Mouse (Mus musculus): Measurements from ENCODE around the gene Cks2.
"Not testable (repeated sequence)": the region's sequence is repeated elsewhere in the genome, so short reads cannot be mapped to it uniquely, and the experiment has no call there.

Gene Cks2

GRCm38 (mm10) chr13:51638958-51639357, 6.1 kb upstream of the Cks2 start:
- DNase-seq (ENCODE audit: low spot score in 2 of 2), result no peak

- DNase-seq (ENCODE audit: low spot score in 2 of 2), result no peak
Measured at GRCm38 (mm10) chr13:51641424-51641823, 3.6 kb upstream of the Cks2 start.

DNA sequence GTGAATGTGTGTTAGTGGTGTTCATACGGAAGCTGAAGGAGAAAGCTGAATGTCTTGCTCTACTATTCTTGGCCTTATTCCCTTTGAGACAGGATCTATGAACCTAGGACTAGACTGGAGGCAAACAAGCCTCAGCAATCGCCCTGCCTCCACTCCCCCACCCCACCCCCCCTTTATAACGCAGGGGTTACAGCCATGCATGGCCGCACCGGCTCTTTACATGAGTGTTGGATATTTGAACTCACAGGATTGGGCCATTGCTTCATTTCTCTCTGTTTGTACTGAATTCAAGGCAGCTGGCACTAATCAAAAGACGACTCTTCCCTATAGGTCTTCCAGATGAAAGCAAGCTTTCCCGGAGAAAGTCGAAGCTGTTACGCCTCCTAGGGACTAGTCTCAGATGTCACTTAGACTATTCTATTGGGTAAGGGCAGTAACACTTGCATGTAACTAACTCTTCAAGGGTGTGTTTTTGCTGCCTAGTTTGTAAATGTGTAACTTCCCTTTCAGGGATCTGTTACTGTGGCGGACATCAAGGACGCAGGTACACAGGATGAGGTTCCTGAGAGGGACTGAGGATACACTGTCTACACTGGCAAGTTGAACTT, 2.8 kb upstream of the Cks2 start:
- DNase-seq (ENCODE audit: low spot score in 2 of 2), result no peak

GRCm38 (mm10) chr13:51643924-51644828, 856 bp upstream of the Cks2 start:
- DNase-seq (ENCODE audit: low spot score in 2 of 2), result no peak

DNA sequence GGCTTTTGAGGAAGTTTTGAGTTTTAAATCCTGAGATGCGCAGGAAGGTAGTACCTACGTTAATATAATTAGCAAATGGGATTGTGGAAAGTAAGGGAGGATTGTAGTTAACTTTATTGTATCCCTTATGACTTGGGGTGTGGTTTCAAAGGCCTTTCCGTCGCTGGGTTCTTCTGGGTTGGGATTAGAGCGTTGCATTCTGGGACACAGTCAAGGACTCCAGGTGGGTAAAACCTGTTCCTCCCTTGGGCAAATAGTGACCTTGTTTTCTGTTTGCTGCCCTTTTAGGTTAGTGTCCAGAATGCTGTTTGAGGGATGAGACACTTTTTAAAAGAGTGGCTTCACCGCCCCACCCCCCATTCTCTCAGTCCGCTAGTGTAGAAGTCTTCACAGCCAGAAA, 840 bp downstream of the Cks2 start:
- DNase-seq (ENCODE audit: low spot score in 2 of 2), result no peak

GRCm38 (mm10) chr13:51646362-51647027, 1.5 kb downstream of the Cks2 start:
- DNase-seq (ENCODE audit: low spot score in 2 of 2), result no peak

DNA sequence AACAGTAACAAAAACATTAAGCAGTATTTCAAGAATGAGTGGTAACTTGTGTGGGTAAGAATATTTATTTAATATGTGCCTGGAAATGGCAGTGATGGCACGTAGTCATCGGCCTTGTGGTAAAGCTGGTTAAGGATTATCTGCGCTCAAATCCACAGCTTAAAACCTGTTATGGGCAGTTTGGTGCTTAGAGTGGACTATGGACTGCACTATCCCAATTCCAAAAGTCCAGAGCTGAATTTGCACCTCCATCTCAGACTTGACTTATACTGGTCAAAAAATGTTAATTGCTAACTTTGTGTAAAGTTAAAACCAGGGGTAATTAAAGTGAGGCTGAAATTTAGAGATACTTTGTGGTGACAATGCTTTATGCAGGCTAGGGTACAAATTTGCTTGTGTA, 2.7 kb downstream of the Cks2 start:
- no peak for DNase-seq (ENCODE audit: low spot score in 2 of 2)

DNA sequence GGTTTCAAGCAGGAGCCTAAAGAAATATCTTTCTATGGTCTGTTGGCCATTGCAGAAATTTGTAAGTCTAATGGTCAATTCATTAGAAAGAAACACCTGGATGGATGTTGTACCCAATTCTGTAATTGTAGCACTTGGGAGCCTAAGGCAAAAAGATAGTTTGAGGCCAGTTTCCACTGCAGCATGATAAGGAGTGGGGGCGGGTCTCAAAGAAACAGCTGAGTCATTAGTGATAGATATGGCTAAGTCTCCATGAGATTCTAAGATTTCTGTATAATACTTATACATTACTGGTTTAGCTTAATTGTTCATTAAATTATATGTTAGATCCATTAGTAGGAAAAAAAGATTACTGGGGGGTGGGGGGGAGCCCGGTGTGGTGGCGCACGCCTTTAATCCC, 3.2 kb downstream of the Cks2 start:
- DNase-seq (ENCODE audit: low spot score in 2 of 2), result no peak

GRCm38 (mm10) chr13:51649740-51650139, 4.7 kb downstream of the Cks2 start:
- DNase-seq (ENCODE audit: low spot score in 2 of 2), result no peak

DNA sequence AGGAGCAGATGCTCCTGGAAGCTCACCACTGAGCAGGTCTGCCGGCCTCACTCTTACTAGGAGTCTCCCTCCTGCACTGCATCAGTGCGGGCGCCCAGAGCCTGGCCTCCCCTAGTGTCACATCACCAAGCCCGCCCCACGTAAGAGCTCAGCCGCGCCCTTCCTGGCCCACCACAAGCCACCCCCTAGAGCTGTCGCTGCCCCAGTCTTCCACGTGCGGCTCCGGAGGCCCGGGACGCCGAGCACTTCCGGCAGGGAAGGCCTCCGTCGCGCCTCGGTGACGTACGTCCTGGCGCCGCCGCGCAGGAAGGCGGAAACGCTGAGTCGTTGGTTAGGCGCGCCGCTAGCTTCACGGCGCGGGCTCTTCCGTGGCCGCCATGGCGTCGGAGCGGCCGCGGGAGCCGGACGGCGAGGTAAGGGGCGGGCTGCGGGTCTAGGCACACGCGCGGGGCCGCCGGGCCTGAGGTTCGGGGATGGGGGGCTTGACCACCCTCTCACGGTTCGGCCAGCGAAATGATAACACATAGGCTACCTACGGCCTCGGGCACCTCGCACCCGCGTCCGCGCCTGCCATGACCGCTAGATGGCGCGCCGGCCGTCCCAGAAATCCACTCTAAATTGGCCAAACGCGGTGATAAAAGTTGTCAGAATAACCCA, 6.5 kb downstream of the Cks2 start, which contains the start of gene Secisbp2:
Secisbp2 (plus strand) TSS at position 290 of the 657 bp plus-strand sequence.
- peak; percentile 92 to 93 for DNase-seq (ENCODE audit: low spot score in 2 of 2)

- no peak for DNase-seq (ENCODE audit: low spot score in 2 of 2)
Measured at GRCm38 (mm10) chr13:51653159-51653558, 8.1 kb downstream of the Cks2 start.

DNA sequence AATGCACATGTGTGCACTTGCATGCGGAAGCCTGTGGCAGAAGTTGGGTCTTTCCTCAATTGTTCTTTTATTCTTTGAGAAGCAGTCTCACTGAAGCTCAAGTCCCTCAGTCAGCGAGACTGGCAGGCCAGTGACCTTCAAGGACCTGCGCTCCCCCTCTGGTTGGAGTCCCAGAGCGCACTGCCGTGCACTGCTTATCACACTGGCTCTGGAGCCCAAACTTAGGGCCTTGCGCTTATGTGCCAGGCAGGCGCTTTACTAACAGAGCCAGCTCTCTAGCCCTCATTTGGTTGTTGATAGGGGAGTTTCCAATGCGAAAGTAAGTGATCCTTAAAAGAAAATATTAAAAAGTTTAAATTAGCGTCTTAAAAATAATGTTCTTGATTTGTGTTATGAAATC, 8.9 kb downstream of the Cks2 start:
- DNase-seq (ENCODE audit: low spot score in 2 of 2), result no peak

- no peak for DNase-seq (ENCODE audit: low spot score in 2 of 2)
Measured at GRCm38 (mm10) chr13:51656516-51657235, 11.6 kb downstream of the Cks2 start.

DNA sequence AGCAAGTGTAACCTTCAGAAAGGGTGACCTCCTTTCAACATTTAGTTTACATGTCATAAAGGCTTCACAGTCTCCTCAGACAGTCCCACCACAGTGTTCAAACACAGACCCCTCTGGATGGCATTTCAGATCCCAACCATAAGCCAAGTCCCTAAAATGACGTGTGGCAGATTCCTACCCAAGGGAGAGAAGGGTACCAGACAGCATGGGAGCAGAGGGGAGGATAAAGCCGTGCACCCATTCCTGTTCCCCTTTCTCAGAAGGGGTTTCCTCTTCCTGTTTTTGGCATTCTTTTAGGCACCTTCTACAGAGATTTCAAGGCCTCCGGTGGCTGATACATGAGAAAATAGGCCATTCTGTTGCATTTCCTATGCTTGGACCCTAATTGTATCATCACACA, 13.1 kb downstream of the Cks2 start:
- DNase-seq (ENCODE audit: low spot score in 2 of 2), result no peak

DNA sequence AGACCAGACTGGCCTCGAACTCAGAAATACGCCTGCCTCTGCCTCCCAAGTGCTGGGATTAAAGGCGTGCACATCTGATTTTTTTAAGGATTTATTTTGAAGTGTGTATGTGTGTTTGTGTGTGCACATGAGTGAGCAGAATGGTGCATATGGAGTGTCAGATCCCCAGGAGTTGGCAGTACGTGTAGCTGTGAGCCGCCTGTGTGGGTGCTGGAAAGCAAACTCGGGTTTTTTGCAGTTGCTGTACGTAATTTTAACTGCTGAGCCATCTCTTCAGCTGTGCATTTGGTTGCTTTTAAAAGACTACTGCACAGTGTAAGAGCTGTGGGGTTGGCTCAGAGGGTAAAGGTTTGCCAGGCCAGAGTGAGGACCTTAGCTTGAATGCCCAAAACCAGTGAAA, 14.5 kb downstream of the Cks2 start:
- DNase-seq (ENCODE audit: low spot score in 2 of 2), result no peak

DNA sequence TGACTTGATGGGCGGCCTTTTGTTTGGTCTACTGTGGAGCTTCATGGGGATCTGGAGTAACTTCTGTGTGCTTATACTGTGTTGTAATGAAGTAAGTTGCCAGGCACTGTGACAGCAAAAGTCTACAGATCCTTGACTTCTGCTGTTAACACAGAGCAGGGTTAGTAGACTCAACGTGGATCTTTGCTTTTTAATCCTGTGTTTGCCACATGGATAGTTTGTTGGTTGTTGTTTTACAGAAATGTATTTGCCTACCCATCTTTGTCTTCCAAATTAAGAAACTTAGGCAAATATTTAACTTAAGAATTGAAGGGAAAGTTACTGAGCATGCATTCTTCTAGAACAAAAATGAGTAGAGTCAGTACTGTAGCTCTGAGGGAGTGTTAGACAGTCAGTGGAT, 18.5 kb downstream of the Cks2 start:
- DNase-seq (ENCODE audit: low spot score in 2 of 2), result no peak

DNA sequence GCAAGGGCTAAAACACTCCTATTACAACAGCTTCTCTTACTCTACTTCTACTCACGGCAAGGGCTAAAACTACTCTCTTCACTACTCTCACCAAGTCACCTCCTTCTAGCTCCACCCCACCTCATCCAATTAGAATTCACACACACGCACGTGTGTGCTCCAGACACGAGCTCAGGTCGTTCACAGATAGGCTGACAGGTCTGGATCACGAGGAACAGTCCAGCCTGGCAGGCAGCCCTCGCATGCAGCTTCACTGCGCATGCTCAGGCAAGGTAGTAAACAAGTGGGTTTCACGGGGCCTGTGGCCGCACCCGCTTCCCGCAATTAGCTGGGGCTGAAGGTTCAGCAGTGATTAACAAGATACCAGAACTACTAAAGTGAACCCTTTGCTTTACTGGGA, 23.2 kb downstream of the Cks2 start:
- DNase-seq (ENCODE audit: low spot score in 2 of 2), result not testable (repeated sequence)

GRCm38 (mm10) chr13:51676641-51677040, 31.6 kb downstream of the Cks2 start:
- DNase-seq (ENCODE audit: low spot score in 2 of 2), result no peak

GRCm38 (mm10) chr13:51677041-51677440, 32.0 kb downstream of the Cks2 start:
- DNase-seq (ENCODE audit: low spot score in 2 of 2), result no peak

DNA sequence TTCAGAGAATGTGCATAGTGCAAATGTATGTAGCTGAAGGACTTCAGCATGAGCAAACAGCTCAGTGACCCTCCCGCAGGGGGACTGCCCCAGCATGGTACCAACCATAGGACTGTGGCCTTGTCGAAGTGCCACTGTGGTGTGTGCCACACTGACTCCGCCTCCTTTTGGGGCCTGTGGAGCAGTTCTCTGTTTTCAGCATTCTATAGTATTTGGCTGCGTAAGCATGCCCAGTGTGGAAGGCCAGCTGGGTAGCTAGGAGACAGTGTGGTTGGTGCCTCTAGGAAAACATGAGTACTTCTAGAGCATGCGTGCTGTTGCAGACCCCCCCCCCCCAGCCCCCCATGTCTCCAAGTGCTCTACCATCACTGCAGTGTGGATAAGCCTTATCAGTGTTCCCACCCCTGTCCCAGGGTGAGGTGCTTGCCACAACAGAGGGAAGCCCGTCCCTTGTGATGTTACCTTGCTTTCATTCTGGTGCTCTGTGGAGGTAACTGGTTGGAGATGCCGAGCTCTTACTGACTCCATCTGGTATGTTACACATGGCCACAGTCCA, 32.7 kb downstream of the Cks2 start:
- no peak for DNase-seq (ENCODE audit: low spot score in 2 of 2)

- DNase-seq (ENCODE audit: low spot score in 2 of 2), result no peak
Measured at GRCm38 (mm10) chr13:51678687-51679086, 33.7 kb downstream of the Cks2 start.
